Mouse (Mus musculus): Measurements from ENCODE around the gene Slc30a2.

DNA sequence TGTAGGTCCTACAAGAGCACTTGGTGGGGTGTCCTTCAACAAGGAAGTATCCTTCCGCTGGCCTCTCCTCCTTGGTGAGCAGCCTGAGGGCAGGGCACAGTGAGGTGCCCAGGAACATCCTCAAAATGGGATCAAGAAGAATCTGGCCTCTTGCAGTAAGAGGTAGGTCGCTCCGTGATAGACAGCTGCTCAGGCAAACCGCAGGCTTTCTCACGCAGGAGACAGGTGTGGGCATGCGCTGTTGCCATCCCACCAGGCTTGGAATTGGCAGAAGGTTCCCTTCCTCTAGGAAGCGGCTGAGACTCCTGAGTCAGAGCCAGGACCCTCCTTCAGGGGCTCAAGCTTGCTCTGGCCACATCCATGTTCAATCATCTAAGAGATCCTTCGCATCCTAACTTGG is 30.3 kb downstream of the Slc30a2 start:
- no peak for TF ChIP-seq CTCF (IDR thresholded peaks at IDR 0.05; ENCODE audit: borderline replicate concordance, extremely low read depth, insufficient read depth, insufficient read length)
- TF ChIP-seq POLR2A (IDR thresholded peaks at IDR 0.05; ENCODE audit: borderline replicate concordance, extremely low read depth, insufficient read depth, insufficient read length, poor library complexity, severe bottlenecking), result no peak
